Mouse (Mus musculus) urinary bladder, postnatal 25 days (tissue): ENCODE results near the gene Cnn3.

Experiments used
- DNase-seq: peaks from one replicate; pipeline ENCODE4 v3.0.0; 2022; ENCODE audit warnings: low spot score

Gene Cnn3

DNA sequence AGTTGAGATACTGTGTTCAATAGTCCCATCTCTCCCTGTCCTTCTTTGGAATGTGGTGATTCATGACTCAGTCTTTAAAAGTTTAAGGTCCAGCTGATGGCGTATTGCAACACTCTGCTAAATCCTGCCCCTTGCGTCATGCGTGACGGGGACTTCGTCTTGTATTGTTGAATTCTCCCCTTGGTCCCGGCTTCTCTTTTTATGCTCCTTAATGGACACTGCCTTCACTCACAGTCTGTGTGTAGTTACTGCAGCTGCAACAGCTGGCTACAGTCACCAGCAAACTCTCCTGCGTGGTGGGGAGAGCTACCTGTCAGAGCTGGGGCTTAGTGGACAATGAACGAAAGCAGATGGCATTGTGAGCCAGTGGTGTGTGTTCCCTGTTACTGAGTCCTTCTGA is 23.2 kb downstream of the Cnn3 start:
- peak; percentile 33 for DNase-seq

DNA sequence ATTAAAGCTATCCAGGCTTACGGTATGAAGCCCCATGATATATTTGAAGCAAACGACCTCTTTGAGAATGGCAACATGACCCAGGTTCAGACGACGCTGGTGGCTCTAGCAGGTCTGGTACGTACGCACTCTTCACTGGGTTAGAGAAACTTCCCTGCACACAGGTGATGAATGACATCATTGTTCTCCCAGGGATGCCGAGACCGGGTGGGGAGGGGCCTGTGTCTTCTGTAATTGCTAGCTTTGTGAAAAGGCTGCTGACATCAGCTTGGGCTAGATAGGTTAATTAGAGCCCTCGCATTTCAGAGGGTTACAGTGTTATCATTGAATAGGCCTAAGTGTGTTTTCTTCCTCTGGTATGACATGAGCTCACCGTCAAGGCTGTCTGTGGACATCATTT is 25.1 kb downstream of the Cnn3 start:
- no peak for DNase-seq

DNA sequence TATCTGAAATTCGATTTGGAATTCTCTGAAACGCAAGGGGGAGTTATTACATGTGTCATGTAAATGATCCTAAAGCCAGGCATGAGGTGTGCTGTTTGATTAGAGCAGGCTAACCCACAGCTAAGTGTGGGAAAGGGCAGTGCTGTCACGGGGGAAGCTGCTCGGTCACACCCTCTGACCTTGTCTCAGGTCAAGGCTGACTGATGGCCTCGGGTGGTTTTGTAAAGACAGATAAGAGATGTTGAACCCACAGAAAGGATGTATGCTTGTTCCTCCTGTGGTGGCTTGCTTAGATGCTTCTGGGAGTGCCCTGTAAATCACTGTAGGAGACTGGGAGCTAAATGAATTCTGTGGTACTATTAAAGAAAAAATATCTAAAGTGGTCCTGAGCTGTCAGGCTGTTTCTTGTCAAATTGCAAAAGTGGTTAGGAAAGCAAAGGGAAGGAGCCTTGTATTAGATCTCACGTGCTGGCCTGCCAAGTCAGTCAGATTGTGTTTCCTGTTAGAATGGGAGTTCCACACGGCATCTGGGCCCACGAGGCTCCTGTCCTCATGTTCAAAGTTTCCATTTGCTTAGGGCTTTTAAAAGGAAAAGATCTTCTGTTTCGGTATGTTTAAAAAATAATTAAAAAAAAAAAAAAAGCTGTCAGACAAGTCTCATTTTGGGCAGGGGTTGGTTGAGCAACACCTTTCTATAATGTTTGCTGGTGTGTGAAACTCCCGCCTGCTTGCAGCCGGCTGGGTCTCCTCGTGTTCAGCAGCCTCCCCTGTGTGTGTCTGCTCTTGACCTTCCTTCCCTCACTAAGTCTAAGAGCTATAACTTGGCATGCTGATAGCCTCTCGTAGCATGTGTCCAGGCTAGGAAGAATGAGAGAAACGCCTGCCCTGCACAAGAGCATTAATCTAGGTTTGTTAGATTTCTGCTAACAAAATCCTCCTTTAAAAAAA is 32.5 kb downstream of the Cnn3 start:
- no peak for DNase-seq

- no peak for DNase-seq
Measured at GRCm38 (mm10) chr3:121460473-121461193, 34.3 kb downstream of the Cnn3 start.

DNA sequence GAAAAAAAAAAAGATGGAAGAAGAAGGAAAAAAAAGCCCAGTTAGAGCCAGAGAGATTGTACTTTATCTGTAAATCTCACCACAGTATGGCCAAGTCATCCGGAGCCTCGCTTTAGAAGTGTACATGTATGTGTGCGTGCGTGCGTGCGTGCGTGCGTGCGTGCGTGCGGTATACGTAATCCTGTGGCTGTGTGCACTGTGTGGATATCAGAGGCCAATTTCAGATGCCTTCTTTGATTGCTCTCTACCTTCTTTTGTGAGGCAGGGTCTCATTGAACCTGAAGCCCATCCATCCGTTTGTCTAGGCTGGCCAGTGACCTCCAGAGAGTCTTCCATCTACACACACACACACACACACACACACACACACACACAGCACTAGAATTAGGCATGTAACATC is 35.2 kb downstream of the Cnn3 start:
- DNase-seq, result no peak

DNA sequence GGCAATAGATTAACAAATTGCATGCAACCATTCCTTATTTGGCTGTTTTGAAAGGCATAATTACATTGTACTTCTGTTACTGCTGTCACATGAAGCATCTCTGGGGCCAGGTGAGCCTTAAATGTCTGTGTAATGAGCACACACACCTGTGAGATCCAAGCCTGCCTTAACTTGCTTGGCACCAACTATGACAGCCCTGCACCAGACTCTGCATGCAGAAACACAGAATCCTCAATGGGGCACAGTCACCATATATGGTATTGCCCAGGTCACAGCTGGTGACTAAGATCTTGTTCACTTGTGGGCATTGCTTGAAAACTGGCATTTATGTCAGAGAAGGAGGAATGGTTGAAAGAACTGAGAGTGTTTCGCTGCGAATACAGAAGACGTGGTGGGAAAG is 36.5 kb downstream of the Cnn3 start:
- no peak for DNase-seq

DNA sequence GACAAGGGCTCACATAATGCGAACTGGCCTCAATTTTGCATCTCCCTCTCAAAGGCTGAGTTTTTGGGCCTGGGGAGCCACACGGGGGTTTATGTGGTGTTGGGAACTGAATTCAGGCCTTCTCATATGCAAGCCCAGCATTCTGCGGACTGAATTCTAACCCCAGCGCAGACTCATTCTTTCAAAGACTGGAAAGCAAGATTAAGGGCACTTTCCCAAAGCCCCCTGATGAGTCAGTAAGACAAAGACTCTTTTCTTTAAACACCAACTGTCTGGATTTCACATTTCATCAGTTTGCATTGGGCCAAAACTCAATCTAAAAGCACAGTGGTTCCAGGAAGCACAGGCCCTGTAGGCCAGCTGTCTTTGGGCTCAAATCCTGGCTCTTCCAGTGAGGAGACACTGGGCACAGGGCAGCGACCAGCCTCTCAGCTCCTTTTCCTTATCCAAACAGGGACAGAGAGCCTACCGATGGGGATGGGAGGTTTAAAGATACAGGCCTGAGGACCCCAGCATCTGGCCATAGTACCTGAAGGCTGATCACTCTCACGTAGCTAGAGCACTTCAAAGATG is 38.5 kb downstream of the Cnn3 start:
- DNase-seq, result no peak

DNA sequence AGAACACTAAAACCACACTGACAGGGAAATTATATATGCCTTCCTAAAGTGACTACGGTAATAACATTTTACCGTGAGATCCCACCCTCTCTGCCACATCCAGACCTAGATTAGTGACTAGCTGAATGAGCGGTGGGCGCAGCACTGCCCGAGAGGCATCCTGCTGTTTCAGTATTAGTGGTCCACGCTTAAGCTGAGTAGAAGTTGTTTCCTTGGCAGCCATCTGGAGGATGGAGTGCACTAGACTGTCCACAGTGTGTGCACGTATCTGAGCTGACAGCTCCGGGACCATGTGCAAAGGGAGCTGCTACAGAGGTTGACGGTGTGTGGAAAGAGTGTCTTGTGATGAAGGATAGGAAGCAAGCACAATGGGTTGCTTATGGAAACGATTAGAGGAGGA is 39.5 kb downstream of the Cnn3 start:
- DNase-seq, result no peak

DNA sequence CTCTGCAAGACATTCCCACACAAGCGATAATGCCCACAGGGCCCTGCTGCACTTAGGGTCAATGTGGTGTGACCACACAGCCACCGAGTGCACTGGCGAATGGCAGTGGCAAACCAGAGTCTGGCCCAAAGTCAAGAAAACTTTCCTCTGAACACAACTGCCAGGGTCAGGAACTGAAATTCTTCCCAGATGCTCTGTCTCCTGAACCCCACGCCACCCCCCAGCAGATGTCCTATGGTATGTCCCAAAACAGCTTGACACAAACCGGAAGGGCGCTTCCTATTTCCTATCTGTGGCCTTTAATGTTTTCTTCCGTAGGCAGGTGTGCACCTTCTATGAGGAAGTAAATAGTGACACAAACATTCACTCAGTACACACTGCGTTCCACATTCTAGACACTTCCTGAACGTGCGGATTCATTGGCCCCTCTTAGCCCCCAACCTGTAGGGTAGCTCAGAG is 40.8 kb downstream of the Cnn3 start:
- no peak for DNase-seq

DNA sequence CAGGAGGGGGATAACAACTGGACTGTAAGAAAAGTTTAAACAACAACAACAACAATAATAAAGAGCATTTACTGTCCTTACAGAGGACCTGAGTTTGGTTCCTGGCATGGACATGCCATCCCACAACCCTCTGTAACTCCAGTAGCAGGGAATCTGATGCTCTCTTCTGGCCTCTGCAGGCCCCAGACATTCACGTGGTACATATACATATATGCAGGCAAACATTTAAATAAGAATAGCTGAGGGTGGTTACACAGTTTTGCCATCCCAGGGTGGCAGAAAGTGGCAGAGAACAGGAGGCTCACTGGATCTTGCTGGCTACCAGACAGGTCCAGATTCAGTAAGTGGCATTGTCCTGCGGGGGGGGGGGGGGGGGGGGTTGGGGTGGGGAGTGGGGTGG is 41.8 kb downstream of the Cnn3 start:
- no peak for DNase-seq

DNA sequence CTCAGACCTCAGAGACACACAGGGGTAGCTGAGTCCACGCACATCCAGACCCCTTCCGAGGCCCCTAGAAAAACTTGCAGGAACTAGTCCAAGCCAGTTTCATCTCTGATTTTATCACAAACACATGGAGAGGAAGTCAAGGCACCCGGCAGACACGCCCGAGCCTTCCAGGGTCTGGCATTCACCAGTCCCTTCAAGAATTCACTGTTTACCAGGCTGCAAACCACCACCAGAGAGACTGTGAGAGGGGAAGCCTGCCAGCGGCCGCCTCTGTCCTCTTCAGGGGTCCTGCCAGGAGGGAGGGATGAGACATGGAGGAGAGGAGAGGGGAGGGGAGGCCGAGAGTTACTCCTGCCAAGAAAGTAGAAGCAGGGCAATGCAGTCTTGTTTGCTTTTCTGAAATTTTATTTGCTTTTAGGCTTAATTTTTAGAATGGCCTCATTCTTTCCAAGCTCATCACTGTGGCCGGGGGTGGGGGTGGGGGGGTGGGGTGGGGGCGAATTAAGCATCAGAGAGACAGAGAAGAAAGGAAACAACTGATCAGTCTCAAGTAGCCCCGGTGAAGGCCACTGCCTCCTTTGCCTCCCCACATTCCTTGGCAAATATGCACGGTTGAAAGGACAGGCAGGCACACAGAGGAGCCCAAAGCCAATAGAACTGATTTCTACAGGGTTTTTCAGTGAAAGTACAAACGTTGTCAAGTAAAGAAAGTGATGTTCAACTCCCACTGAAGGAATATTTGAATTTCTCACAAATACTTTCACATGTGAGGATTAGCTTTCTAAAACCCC is 43.1 kb downstream of the Cnn3 start:
- no peak for DNase-seq

DNA sequence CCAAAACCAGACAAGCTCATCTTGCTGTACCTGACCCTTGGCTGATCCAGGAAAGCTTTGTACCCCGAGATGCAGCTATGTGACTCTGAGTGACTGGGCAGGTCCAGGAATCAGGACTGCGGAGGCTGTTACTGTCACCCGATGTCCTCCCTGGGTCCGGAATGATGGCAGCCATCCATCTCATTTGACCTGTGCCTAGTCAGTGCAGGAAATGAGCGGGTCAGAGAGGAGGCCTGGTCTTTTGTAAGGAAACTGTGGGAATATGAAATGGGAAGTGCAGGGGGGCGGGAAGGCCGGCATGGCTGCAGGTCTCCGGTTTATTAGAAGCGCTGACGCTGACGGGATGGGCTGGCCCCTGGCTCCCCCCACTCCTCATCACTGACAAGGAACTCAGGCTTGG is 45.4 kb downstream of the Cnn3 start:
- DNase-seq, result no peak

- DNase-seq, result no peak
Measured at GRCm38 (mm10) chr3:121474738-121475137, 48.4 kb downstream of the Cnn3 start.

DNA sequence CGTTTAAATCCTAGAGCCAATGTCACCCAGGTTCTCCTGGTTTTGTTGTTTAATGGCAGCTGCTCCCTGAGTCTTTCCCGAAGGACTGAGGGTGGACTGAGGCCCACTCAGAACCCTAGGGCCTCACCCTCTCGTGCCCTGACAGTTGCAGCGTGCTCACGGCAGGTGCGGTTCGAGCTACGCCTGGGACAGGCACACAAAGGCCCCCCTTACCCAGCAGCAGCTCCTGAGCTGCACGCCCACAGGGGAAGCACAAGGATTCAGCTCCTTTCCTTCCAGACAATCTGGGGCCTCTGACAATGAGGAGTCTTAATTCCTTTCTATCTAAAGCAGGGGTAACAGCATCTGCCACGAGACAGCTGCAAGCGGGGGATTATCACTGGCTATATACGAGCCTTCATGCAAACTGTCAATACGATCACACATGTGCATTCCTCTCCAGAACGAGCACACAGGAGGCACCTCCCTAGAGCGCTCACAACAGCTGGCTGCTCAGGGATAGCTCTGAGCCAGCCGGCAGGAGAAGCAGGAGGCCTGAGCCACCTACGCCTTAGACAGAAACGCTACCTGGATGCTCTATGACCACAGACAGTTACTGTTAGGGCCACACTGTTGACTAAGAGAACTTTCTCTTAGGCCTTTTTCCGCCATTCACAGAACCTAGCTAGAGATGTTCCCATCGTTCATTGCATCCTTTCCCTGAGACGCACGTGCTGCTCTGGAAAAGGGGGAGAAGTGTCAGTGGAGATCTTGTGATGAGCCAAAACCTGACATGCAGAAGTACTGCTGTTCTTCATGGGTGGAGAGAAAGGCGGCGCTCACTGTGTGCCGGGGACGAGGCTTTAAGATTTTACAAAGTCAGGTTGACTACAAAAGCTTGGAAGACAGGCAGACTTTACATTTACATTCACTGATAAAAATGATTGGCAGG is 54.0 kb downstream of the Cnn3 start:
- DNase-seq, result no peak

- DNase-seq, result no peak
Measured at GRCm38 (mm10) chr3:121480961-121481436, 54.7 kb downstream of the Cnn3 start.

- DNase-seq, result no peak
Measured at GRCm38 (mm10) chr3:121481564-121481963, 55.3 kb downstream of the Cnn3 start.

DNA sequence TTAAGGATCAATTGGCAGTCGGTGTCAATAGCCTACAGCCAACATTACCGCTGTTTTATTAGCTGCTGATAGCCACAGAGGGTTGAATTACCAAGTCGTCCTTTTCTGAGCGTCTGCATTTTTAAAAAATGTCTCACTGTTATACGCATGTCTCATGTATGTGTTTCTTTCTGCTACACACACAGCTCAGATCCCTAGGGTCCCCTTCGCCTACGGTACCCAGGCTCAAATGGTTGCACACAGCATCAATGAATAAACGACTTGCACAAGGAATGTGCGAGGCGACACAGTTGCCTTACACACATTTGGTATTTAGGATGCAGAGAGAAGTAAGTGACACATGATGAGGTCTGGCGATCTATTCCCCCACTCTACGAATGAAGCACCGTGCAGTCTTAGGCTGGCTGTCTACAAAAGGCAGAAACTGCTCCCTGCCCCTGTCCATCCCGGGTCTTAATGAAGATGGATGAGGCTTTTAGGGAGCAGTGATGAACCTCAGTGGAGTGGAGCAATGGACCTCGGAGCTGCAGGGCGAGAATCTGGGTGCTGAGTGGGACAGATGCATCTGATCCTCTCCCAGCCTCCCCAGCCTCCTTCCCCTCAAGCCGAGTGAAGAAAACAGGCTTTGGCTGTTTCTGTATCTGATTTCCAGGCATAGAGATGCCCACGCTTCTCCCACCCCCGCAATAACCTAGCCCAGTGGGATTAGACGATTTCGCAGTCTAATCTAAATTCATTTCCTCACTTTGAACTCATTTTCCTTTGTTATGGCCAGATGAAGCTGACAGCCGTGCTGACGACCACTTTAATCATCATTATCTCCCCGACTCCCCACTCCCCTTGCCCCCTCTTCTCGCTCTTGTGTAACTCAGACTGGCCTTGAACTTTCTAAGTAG is 57.2 kb downstream of the Cnn3 start:
- DNase-seq, result no peak

- DNase-seq, result no peak
Measured at GRCm38 (mm10) chr3:121485201-121485600, 58.9 kb downstream of the Cnn3 start.

- no peak for DNase-seq
Measured at GRCm38 (mm10) chr3:121489462-121490118, 63.3 kb downstream of the Cnn3 start.
